Mouse (Mus musculus): ENCODE results near the gene Pipox.

Gene Pipox

GRCm38 (mm10) chr11:77843906-77844200, 50.0 kb downstream of the Pipox start:
- DNase-seq, result no peak

GRCm38 (mm10) chr11:77843068-77843905, 50.6 kb downstream of the Pipox start:
- no peak for DNase-seq

GRCm38 (mm10) chr11:77840523-77841245, 53.2 kb downstream of the Pipox start:
- DNase-seq, result no peak

GRCm38 (mm10) chr11:77837856-77838255, 56.0 kb downstream of the Pipox start:
- DNase-seq, result no peak

- DNase-seq, result no peak
Measured at GRCm38 (mm10) chr11:77836751-77837150, 57.1 kb downstream of the Pipox start.

GRCm38 (mm10) chr11:77836290-77836689, 57.6 kb downstream of the Pipox start:
- no peak for DNase-seq

- no peak for DNase-seq
Measured at GRCm38 (mm10) chr11:77835109-77835508, 58.8 kb downstream of the Pipox start.

GRCm38 (mm10) chr11:77832541-77832940, 61.4 kb downstream of the Pipox start:
- no peak for DNase-seq

- DNase-seq, result no peak
Measured at GRCm38 (mm10) chr11:77830875-77831274, 63.0 kb downstream of the Pipox start.
